Mouse (Mus musculus): ENCODE measurements around the gene Pramef8. TPM values are rescaled to one million over a fixed set of nuclear protein-coding genes. Genes with fewer than 3 reads are reported as not detected.

Pramef8 gene
- total and polyA plus RNA-seq, 2 experiments from 2014 or later = 17.4 to 38.3 TPM

DNA sequence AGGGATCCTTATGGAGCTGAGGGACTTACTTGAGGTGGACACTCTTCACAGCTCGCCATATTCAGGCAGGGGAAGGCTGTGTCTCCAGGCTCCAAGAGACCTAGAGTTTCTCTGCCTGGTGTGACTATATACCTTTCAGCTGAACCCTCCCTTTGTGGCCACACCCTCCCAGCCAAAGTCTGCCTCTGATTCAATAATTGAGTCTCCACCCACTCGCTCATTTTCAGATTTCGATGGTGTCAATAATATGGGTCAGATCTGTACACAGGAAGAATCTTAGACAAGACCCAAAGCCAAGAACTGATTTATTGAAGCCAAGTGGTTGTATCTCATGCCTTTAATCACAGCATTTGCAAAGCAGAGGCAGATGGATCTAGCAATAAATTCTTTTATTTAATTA, 38.0 kb downstream of the Pramef8 start, which contains the start of gene Oog4:
Gene Oog4, minus strand, starts transcription at position 101 of the 400 bp plus-strand sequence.
- Histone ChIP-seq H3K4me3 (ENCODE audit: low read depth, low read length) (no peak within 1 kb of the TSS), H3K27me3 (ENCODE audit: insufficient read depth, low read length) (no peaks in the 10 kb centered on the region), H3K4me1 (ENCODE audit: insufficient read depth) (no peaks in the 10 kb centered on the region), H3K4me2 (ENCODE audit: low read depth) (no peak within 1 kb of the TSS), H3K36me3 (ENCODE audit: insufficient read depth) (no peaks in the 10 kb centered on the region), H3K9me3 (ENCODE audit: low read length) (no peaks in the 10 kb centered on the region), H3K27ac (ENCODE audit: low read depth, low read length) (no peak within 1 kb of the TSS), H3K9ac (no peak within 1 kb of the TSS)
- TF ChIP-seq CTCF (IDR thresholded peaks at IDR 0.05; ENCODE audit: low read depth) = no peak
- DNase-seq (no peak), ATAC-seq (no peak)
- 90% methylated on average over 3 of the region's 3 CpGs for WGBS

Other genes starting within 250 kb of the Pramef8 start
- 20.0 and 23.7 TPM in 2 replicates for gene Prdm2, start 199.4 kb upstream of the Pramef8 start, total RNA-seq (2014; rRNA removed)
- 8.4 and 12.1 TPM in 2 replicates for gene Prdm2, start 199.4 kb upstream of the Pramef8 start, polyA plus RNA-seq (2015; fragmentation: Nextera tagmentation; extraction: Ambion mirVana)
- gene Pdpn, start 112.9 kb upstream of the Pramef8 start, total RNA-seq (2014; rRNA removed) = 31.5 and 36.8 TPM in 2 replicates
- 38.7 and 39.2 TPM in 2 replicates for gene Pdpn, start 112.9 kb upstream of the Pramef8 start, polyA plus RNA-seq (2015; fragmentation: Nextera tagmentation; extraction: Ambion mirVana)
- 0.08 and 0.29 TPM in 2 replicates for gene Lrrc38, start 62.7 kb upstream of the Pramef8 start, total RNA-seq (2014; rRNA removed)
- 0.35 and 0.43 TPM in 2 replicates for gene Lrrc38, start 62.7 kb upstream of the Pramef8 start, polyA plus RNA-seq (2015; fragmentation: Nextera tagmentation; extraction: Ambion mirVana)
- gene Pramel1, start 18.0 kb upstream of the Pramef8 start, total RNA-seq (2014; rRNA removed) = not detected in 2 replicates
- gene Pramel1, start 18.0 kb upstream of the Pramef8 start, polyA plus RNA-seq (2015; fragmentation: Nextera tagmentation; extraction: Ambion mirVana) = not detected in 2 replicates
- gene Oog4, start 37.9 kb downstream of the Pramef8 start, total RNA-seq (2014; rRNA removed) = not detected in 2 replicates
- gene Oog4, start 37.9 kb downstream of the Pramef8 start, polyA plus RNA-seq (2015; fragmentation: Nextera tagmentation; extraction: Ambion mirVana) = not detected in 2 replicates
- gene Gm13043, start 98.9 kb downstream of the Pramef8 start, total RNA-seq (2014; rRNA removed) = not detected in 2 replicates
- not detected in 2 replicates for gene Gm13043, start 98.9 kb downstream of the Pramef8 start, polyA plus RNA-seq (2015; fragmentation: Nextera tagmentation; extraction: Ambion mirVana)
- gene Gm13040, start 123.5 kb downstream of the Pramef8 start, total RNA-seq (2014; rRNA removed) = not detected in 2 replicates
- not detected in 2 replicates for gene Gm13040, start 123.5 kb downstream of the Pramef8 start, polyA plus RNA-seq (2015; fragmentation: Nextera tagmentation; extraction: Ambion mirVana)
- gene BC080695, start 139.3 kb downstream of the Pramef8 start, total RNA-seq (2014; rRNA removed) = not detected in 2 replicates
- not detected in 2 replicates for gene BC080695, start 139.3 kb downstream of the Pramef8 start, polyA plus RNA-seq (2015; fragmentation: Nextera tagmentation; extraction: Ambion mirVana)
- not detected in 2 replicates for gene Gm13057, start 139.3 kb downstream of the Pramef8 start, total RNA-seq (2014; rRNA removed)
- not detected in 2 replicates for gene Gm13057, start 139.3 kb downstream of the Pramef8 start, polyA plus RNA-seq (2015; fragmentation: Nextera tagmentation; extraction: Ambion mirVana)
- not detected in 2 replicates for gene Gm13083, start 202.6 kb downstream of the Pramef8 start, total RNA-seq (2014; rRNA removed)
- gene Gm13083, start 202.6 kb downstream of the Pramef8 start, polyA plus RNA-seq (2015; fragmentation: Nextera tagmentation; extraction: Ambion mirVana) = not detected in 2 replicates
- not detected in 2 replicates for gene Gm13088, start 244.8 kb downstream of the Pramef8 start, total RNA-seq (2014; rRNA removed)
- gene Gm13088, start 244.8 kb downstream of the Pramef8 start, polyA plus RNA-seq (2015; fragmentation: Nextera tagmentation; extraction: Ambion mirVana) = not detected in 2 replicates